Mouse (Mus musculus) olfactory bulb, adult 2 months (tissue): ENCODE measurements at regions not wholly inside any gene's neighbourhood (a gene's known extent, or its start where the extent isn't known, plus 50 kb on each side); places are given as distances from the start of the nearest gene placed in this dataset.

Experiments used
- H3K27ac ChIP-seq: fragments of 200-500 bp; 2 replicates; pipeline ENCODE4 v1.5.1; 2012; ENCODE audit warnings: low read depth, low read length; ENCODE audit not compliant: insufficient read depth
- H3K4me1 ChIP-seq: fragments of 200-500 bp; 2 replicates; pipeline ENCODE4 v1.6.1; 2012; ENCODE audit warnings: low read length; ENCODE audit not compliant: control insufficient read depth, insufficient read depth
- H3K4me3 ChIP-seq: fragments of 200-500 bp; 2 replicates; pipeline ENCODE4 v1.5.1; 2012; ENCODE audit warnings: mild to moderate bottlenecking, low read depth, low read length, moderate library complexity; ENCODE audit not compliant: insufficient read depth
- CTCF ChIP-seq: fragments of 200-500 bp; IDR thresholded peaks from 2 replicates; pipeline ENCODE4 v1.5.1; 2012; ENCODE audit warnings: low read depth, mild to moderate bottlenecking, low read length, moderate library complexity; ENCODE audit not compliant: insufficient read depth
- POLR2A ChIP-seq: fragments of 200-500 bp; IDR thresholded peaks from 2 replicates; pipeline ENCODE4 v1.6.1; 2012; ENCODE audit warnings: mild to moderate bottlenecking, low read depth, low read length, moderate library complexity; ENCODE audit not compliant: insufficient read depth
- WGBS: fragments of 180-500 bp; shearing (Covaris S2); methylation state at CpG from one replicate; pipeline ENCODE4 v1.1.7; 2018; 5-methylcytosine and 5-hydroxymethylcytosine counted together

GRCm38 (mm10) chr4:31493087-31493511 is 470.8 kb upstream of the Map3k7 start:
- 34% methylated on average over 3 of the region's 3 CpGs for WGBS
- no peak for TF ChIP-seq POLR2A
- TF ChIP-seq CTCF, result no peak
- H3K27ac ChIP-seq, result no peak overlapping the region
- no peak overlapping the region for H3K4me3 ChIP-seq
- H3K4me1 ChIP-seq, result no peaks in the 10 kb centered on the region

GRCm38 (mm10) chr4:31499888-31500287 is 464.0 kb upstream of the Map3k7 start:
- no peak for TF ChIP-seq POLR2A
- no peak for TF ChIP-seq CTCF
- no peaks in the 10 kb centered on the region for H3K4me1 ChIP-seq
- no peak overlapping the region for H3K27ac ChIP-seq
- no peak overlapping the region for H3K4me3 ChIP-seq
- WGBS, result 94% methylated on average over 2 of the region's 2 CpGs

- Histone ChIP-seq H3K4me3 (no peak overlapping the region), H3K4me1 (no peaks in the 10 kb centered on the region), H3K27ac (no peak overlapping the region)
- 76% methylated on average over 4 of the region's 4 CpGs for WGBS
- TF ChIP-seq CTCF, result no peak
- no peak for TF ChIP-seq POLR2A
Measured at GRCm38 (mm10) chr4:31500432-31500831, 463.5 kb upstream of the Map3k7 start.

GRCm38 (mm10) chr4:31525638-31526207 is 438.2 kb upstream of the Map3k7 start:
- WGBS, result 36% methylated on average over 4 of the region's 4 CpGs
- H3K27ac ChIP-seq, result no peak overlapping the region

GRCm38 (mm10) chr4:31536811-31537210 is 427.1 kb upstream of the Map3k7 start:
- no peak overlapping the region for H3K4me3 ChIP-seq
- whole genome bisulfite sequencing, result 85% methylated on average over 1 of the region's 1 CpGs
- TF ChIP-seq CTCF, result no peak
- TF ChIP-seq POLR2A, result no peak
- H3K27ac ChIP-seq, result no peak overlapping the region
- H3K4me1 ChIP-seq, result no peaks in the 10 kb centered on the region

More at GRCm38 (mm10) chr4:31525638-31526207, 438.2 kb upstream of the Map3k7 start:
- no peak overlapping the region for H3K4me3 ChIP-seq
- TF ChIP-seq POLR2A, result no peak
- TF ChIP-seq CTCF, result no peak
- H3K4me1 ChIP-seq, result no peaks in the 10 kb centered on the region

GRCm38 (mm10) chr4:31553780-31554394 is 410.0 kb upstream of the Map3k7 start:
- Histone ChIP-seq H3K4me1 (no peaks in the 10 kb centered on the region), H3K27ac (no peak overlapping the region), H3K4me3 (no peak overlapping the region)
- TF ChIP-seq CTCF (no peak), POLR2A (no peak)
- 94% methylated on average over 16 of the region's 16 CpGs for WGBS

- Histone ChIP-seq H3K27ac (no peak overlapping the region), H3K4me1 (no peaks in the 10 kb centered on the region)
- WGBS, result 91% methylated on average over 1 of the region's 1 CpGs
Measured at GRCm38 (mm10) chr4:31555077-31555476, 408.8 kb upstream of the Map3k7 start.

GRCm38 (mm10) chr4:31557261-31557660 is 406.6 kb upstream of the Map3k7 start:
- no peak overlapping the region for H3K27ac ChIP-seq
- no peak overlapping the region for H3K4me3 ChIP-seq
- 79% methylated on average over 7 of the region's 7 CpGs for WGBS
- TF ChIP-seq CTCF (no peak), POLR2A (no peak)
- no peaks in the 10 kb centered on the region for H3K4me1 ChIP-seq

More at GRCm38 (mm10) chr4:31555077-31555476, 408.8 kb upstream of the Map3k7 start:
- TF ChIP-seq CTCF (no peak), POLR2A (no peak)
- H3K4me3 ChIP-seq, result no peak overlapping the region

GRCm38 (mm10) chr4:31560305-31560704 is 403.6 kb upstream of the Map3k7 start:
- H3K27ac ChIP-seq, result no peak overlapping the region
- H3K4me1 ChIP-seq, result peaks cover 3% of the 10 kb centered on the region; the same call in 1 of the 2 replicates
- TF ChIP-seq CTCF (no peak), POLR2A (no peak)
- H3K4me3 ChIP-seq, result no peak overlapping the region
- 83% methylated on average over 4 of the region's 4 CpGs for WGBS
